Mouse (Mus musculus) hindbrain, embryonic 12.5 days (tissue): Measurements from ENCODE around the gene Glo1. TPM values are rescaled to one million over a fixed set of nuclear protein-coding genes. Genes with fewer than 3 reads are reported as not detected.

Experiments used
- ATAC-seq: fragments of 200-750 bp; cut with Nextera tagmentation; 2 replicates; pipeline ENCODE4 v1.8.0; 2017; ENCODE audit warnings: moderate TSS enrichment; ENCODE audit not compliant: low FRiP score
- H3K27ac ChIP-seq: fragments of 300-500 bp; sonication (generic); 2 replicates; pipeline ENCODE4 v1.5.1; 2016; ENCODE audit warnings: mild to moderate bottlenecking
- H3K27me3 ChIP-seq: fragments of 300-500 bp; sonication (generic); 2 replicates; pipeline ENCODE4 v1.6.1; 2016; ENCODE audit warnings: mild to moderate bottlenecking
- H3K36me3 ChIP-seq: fragments of 300-500 bp; sonication (generic); 2 replicates; pipeline ENCODE4 v1.6.1; 2016; ENCODE audit warnings: mild to moderate bottlenecking
- H3K4me1 ChIP-seq: fragments of 300-500 bp; sonication (generic); 2 replicates; pipeline ENCODE4 v1.6.1; 2016
- H3K4me2 ChIP-seq: fragments of 300-500 bp; sonication (generic); replicated peaks from 2 replicates; pipeline ENCODE4 v1.6.1; 2016; ENCODE audit warnings: mild to moderate bottlenecking
- H3K4me3 ChIP-seq: fragments of 300-500 bp; sonication (generic); 2 replicates; pipeline ENCODE4 v1.5.1; 2016; ENCODE audit warnings: mild to moderate bottlenecking
- H3K9ac ChIP-seq: fragments of 300-500 bp; sonication (generic); 2 replicates; pipeline ENCODE4 v1.6.1; 2016; ENCODE audit warnings: mild to moderate bottlenecking, moderate library complexity
- H3K9me3 ChIP-seq: fragments of 300-500 bp; sonication (generic); replicated peaks from 2 replicates; pipeline ENCODE4 v1.6.1; 2016; ENCODE audit warnings: mild to moderate bottlenecking
- WGBS: fragments of 180-500 bp; shearing (Covaris S2); methylation state at CpG from one replicate; pipeline ENCODE4 v1.1.7; 2016; 5-methylcytosine and 5-hydroxymethylcytosine counted together
- polyA plus RNA-seq: library from polyadenylated mRNA; unstranded; fragments of >200 nt; fragmentation: Nextera tagmentation; extraction: Ambion mirVana; gene quantifications from 2 replicates; pipeline ENCODE4 v1.2.1, GENCODE M21; 2016

Gene Glo1
- polyA plus RNA-seq, 1 experiment from 2014 or later: 186 TPM

- no peak for ATAC-seq
- 28% methylated on average over 18 of the region's 18 CpGs for WGBS
- H3K27ac ChIP-seq: peak overlapping the region; percentile 72; the same call in 1 of the 2 replicates
Measured at GRCm38 (mm10) chr17:30611221-30612074, 15.2 kb downstream of the Glo1 start.

DNA sequence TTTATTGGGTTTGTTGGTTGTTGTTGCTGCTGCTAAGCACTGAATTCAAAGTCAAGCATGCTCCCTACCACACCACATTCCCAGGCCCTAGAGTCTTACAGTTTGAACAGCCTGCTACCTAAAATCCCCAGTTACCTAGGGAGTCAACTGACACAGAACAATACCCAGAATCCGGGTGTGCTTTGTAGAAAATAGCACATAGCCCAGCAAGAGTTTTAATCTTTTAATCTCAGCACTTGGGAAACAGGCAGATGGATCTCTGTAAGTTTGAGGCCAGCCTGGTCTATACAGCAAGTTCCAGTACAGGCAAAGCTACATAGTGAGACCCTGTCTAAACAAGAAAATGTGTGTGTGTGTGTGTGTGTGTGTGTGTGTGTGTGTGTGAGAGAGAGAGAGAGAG, 15.9 kb downstream of the Glo1 start:
- ATAC-seq: no peak
- peaks cover 29% of the 10 kb centered on the region for H3K4me1 ChIP-seq
- no peaks in the 10 kb centered on the region for H3K9me3 ChIP-seq
- no peak overlapping the region for H3K27ac ChIP-seq
- H3K9ac ChIP-seq: no peak overlapping the region
- no peaks in the 10 kb centered on the region for H3K36me3 ChIP-seq
- H3K27me3 ChIP-seq: no peaks in the 10 kb centered on the region
- no peak overlapping the region for H3K4me3 ChIP-seq
- 85% methylated on average over 1 of the region's 1 CpGs for WGBS
- H3K4me2 ChIP-seq: 0 out of 2 replicates have a peak overlapping the region, but pooled peaks have one; percentile 63

More at GRCm38 (mm10) chr17:30611221-30612074, 15.2 kb downstream of the Glo1 start:
- H3K27me3 ChIP-seq: no peaks in the 10 kb centered on the region
- H3K4me1 ChIP-seq: peaks cover 26% of the 10 kb centered on the region
- H3K9me3 ChIP-seq: no peaks in the 10 kb centered on the region
- peak overlapping the region; percentile 66 for H3K9ac ChIP-seq
- no peaks in the 10 kb centered on the region for H3K36me3 ChIP-seq
- peak overlapping the region; percentile 63 for H3K4me2 ChIP-seq
- H3K4me3 ChIP-seq: peak overlapping the region; percentile 50

GRCm38 (mm10) chr17:30609980-30610307, 16.7 kb downstream of the Glo1 start:
- Histone ChIP-seq H3K27me3 (no peaks in the 10 kb centered on the region), H3K4me3 (no peak overlapping the region)

GRCm38 (mm10) chr17:30609305-30609979, 17.2 kb downstream of the Glo1 start:
- Histone ChIP-seq H3K4me1 (peaks cover 29% of the 10 kb centered on the region), H3K36me3 (no peaks in the 10 kb centered on the region), H3K27me3 (no peaks in the 10 kb centered on the region), H3K4me2 (no peak overlapping the region), H3K27ac (no peak overlapping the region), H3K9ac (no peak overlapping the region), H3K4me3 (no peak overlapping the region), H3K9me3 (no peaks in the 10 kb centered on the region)
- WGBS: 91% methylated on average over 16 of the region's 16 CpGs
- no peak for ATAC-seq

More at GRCm38 (mm10) chr17:30609980-30610307, 16.7 kb downstream of the Glo1 start:
- no peak overlapping the region for H3K4me2 ChIP-seq
- H3K9me3 ChIP-seq: no peaks in the 10 kb centered on the region
- H3K27ac ChIP-seq: no peak overlapping the region
- H3K9ac ChIP-seq: no peak overlapping the region
- 98% methylated on average over 5 of the region's 5 CpGs for WGBS
- H3K36me3 ChIP-seq: no peaks in the 10 kb centered on the region
- peaks cover 29% of the 10 kb centered on the region for H3K4me1 ChIP-seq
- no peak for ATAC-seq

- ATAC-seq: no peak
- H3K9me3 ChIP-seq: no peaks in the 10 kb centered on the region
- H3K4me3 ChIP-seq: no peak overlapping the region
- H3K9ac ChIP-seq: no peak overlapping the region
- 58% methylated on average over 8 of the region's 8 CpGs for WGBS
- H3K27ac ChIP-seq: 0 out of 2 replicates have a peak overlapping the region, but pooled peaks have one; percentile 0
- H3K27me3 ChIP-seq: no peaks in the 10 kb centered on the region
- no peak overlapping the region for H3K4me2 ChIP-seq
- H3K4me1 ChIP-seq: peaks cover 29% of the 10 kb centered on the region
- peaks cover 4% of the 10 kb centered on the region; the same call in 1 of the 2 replicates for H3K36me3 ChIP-seq
Measured at GRCm38 (mm10) chr17:30607909-30608495, 18.7 kb downstream of the Glo1 start.

DNA sequence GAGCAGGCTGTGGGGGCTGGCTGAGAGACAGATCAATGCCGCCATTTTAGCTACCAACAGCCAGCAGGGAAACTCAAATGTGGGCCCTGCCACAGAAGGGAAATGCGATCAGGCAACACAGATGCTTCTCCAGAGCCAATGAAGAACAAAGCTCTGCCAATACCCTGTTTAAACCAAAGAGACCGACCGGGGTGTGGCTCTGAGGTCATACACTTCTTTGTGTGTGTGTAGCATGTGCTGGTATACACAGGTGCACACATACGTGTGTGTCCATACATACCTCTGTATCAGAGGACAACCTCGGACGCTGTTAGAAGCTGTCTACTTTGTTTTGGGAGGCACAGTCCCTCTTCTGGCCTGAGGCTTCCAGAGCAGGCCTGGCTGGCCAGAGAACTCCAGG, 19.3 kb downstream of the Glo1 start:
- Histone ChIP-seq H3K36me3 (peaks cover 10% of the 10 kb centered on the region), H3K4me1 (peaks cover 29% of the 10 kb centered on the region), H3K27ac (no peak overlapping the region), H3K4me2 (no peak overlapping the region), H3K9ac (no peak overlapping the region), H3K9me3 (no peaks in the 10 kb centered on the region), H3K4me3 (no peak overlapping the region), H3K27me3 (no peaks in the 10 kb centered on the region)
- ATAC-seq: no peak
- WGBS: 87% methylated on average over 7 of the region's 7 CpGs

- Histone ChIP-seq H3K27me3 (no peaks in the 10 kb centered on the region), H3K4me1 (peaks cover 26% of the 10 kb centered on the region), H3K4me2 (no peak overlapping the region), H3K36me3 (peaks cover 16% of the 10 kb centered on the region), H3K4me3 (no peak overlapping the region), H3K9me3 (no peaks in the 10 kb centered on the region), H3K9ac (no peak overlapping the region), H3K27ac (no peak overlapping the region)
- 95% methylated on average over 8 of the region's 8 CpGs for WGBS
- no peak for ATAC-seq
Measured at GRCm38 (mm10) chr17:30606634-30607081, 20.0 kb downstream of the Glo1 start.

GRCm38 (mm10) chr17:30606206-30606605, 20.5 kb downstream of the Glo1 start:
- Histone ChIP-seq H3K36me3 (peaks cover 16% of the 10 kb centered on the region), H3K4me2 (no peak overlapping the region), H3K4me3 (no peak overlapping the region), H3K9ac (no peak overlapping the region), H3K4me1 (peaks cover 22% of the 10 kb centered on the region), H3K27ac (no peak overlapping the region), H3K27me3 (no peaks in the 10 kb centered on the region), H3K9me3 (no peaks in the 10 kb centered on the region)
- WGBS: 88% methylated on average over 11 of the region's 11 CpGs
- ATAC-seq: no peak

DNA sequence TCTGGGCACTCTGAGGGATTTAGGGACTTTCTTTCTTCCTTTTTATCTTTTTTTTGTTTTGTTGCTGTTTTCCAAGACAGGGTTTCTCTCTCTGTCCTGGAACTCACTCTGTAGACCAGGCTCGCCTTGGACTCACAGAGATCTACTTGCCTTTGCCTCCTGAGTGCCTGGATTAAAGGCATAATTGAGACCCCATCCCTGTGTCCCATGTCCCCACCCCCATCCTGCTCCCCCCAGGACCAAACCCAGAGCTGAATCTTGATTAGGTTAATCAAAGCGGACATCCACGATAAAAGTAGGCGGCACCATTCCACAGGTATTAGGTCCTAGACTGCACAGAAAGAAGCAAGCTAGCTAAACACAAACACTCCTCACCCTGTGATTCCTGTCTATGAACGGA, 21.7 kb downstream of the Glo1 start:
- Histone ChIP-seq H3K27me3 (no peaks in the 10 kb centered on the region), H3K9ac (no peak overlapping the region), H3K9me3 (no peaks in the 10 kb centered on the region), H3K4me3 (no peak overlapping the region), H3K4me1 (peaks cover 16% of the 10 kb centered on the region), H3K4me2 (no peak overlapping the region), H3K27ac (no peak overlapping the region), H3K36me3 (peaks cover 17% of the 10 kb centered on the region)
- WGBS: 86% methylated on average over 5 of the region's 5 CpGs
- ATAC-seq: no peak

DNA sequence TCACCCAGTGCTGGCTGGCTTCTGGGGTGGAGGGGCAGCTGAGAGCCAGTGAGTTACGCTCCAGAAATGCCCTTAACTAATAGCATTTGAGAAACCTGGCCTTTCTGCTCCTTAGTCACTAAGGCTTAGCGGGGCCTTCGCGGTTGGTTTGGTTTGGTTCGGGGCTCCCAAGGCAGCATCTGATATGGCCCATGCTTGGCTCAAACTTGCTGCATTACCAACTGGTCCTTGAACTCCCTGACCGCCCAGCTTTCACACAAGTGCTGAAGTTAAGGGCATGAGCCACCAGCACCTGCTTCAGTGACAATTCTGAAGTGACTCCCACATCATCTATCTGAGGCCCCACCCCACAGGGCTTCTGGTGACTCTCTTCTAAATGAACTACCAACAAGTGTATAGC, 22.4 kb downstream of the Glo1 start:
- H3K36me3 ChIP-seq: peaks cover 21% of the 10 kb centered on the region
- no peaks in the 10 kb centered on the region for H3K9me3 ChIP-seq
- H3K4me3 ChIP-seq: no peak overlapping the region
- H3K27ac ChIP-seq: no peak overlapping the region
- no peak overlapping the region for H3K9ac ChIP-seq
- peaks cover 15% of the 10 kb centered on the region for H3K4me1 ChIP-seq
- no peak overlapping the region for H3K4me2 ChIP-seq
- H3K27me3 ChIP-seq: no peaks in the 10 kb centered on the region
- WGBS: 93% methylated on average over 6 of the region's 6 CpGs
- ATAC-seq: no peak

DNA sequence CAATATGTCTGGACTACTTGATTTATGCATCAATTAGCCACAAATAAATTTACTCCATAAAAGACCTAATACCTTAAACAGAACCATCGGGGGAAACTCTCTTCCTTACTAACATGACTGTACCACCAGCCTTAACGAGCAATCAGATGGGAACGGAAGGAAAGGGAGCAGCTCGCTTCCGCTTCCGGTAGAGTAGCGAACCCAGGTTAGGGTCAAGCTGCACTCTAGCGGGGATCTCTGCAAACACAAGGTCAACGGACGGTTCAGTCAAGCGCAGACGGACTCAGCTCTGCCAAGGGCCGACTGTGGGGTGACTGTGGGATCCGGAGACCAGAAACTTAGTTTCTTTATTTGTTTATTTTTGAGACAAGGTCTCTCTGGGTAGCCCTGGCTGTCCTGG, 24.5 kb downstream of the Glo1 start:
- no peaks in the 10 kb centered on the region for H3K9me3 ChIP-seq
- H3K36me3 ChIP-seq: peaks cover 40% of the 10 kb centered on the region
- H3K4me1 ChIP-seq: peaks cover 5% of the 10 kb centered on the region; the same call in 1 of the 2 replicates
- WGBS: 96% methylated on average over 14 of the region's 14 CpGs
- no peak for ATAC-seq
- H3K4me2 ChIP-seq: no peak overlapping the region
- no peaks in the 10 kb centered on the region for H3K27me3 ChIP-seq
- H3K4me3 ChIP-seq: no peak overlapping the region
- H3K27ac ChIP-seq: no peak overlapping the region
- H3K9ac ChIP-seq: no peak overlapping the region

DNA sequence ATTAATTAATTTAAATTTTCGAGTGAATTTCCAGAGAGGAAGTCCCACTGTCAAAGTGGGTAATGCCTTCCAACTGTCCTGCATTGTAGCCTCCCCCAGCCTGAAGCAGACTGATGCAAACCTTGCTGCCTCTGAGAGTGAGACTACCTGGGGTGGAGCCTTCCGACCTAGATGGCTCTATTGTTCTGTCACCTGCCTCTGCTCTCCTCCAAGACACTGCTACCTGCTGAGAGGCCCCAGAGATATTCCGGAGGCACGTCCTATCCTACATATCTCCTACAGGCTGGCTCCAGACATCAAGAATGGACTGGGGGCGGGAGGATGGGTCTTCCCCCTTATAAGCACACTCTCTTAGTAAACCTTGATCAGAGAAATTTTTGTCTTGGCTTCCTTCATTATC, 28.4 kb downstream of the Glo1 start:
- no peak overlapping the region for H3K4me3 ChIP-seq
- H3K4me2 ChIP-seq: no peak overlapping the region
- 0 out of 2 replicates have a peak, but pooled peaks cover 3% of the 10 kb centered on the region for H3K9me3 ChIP-seq
- 82% methylated on average over 5 of the region's 5 CpGs for WGBS
- H3K36me3 ChIP-seq: peaks cover 43% of the 10 kb centered on the region
- H3K27me3 ChIP-seq: no peaks in the 10 kb centered on the region
- H3K27ac ChIP-seq: no peak overlapping the region
- peaks cover 5% of the 10 kb centered on the region; the same call in 1 of the 2 replicates for H3K4me1 ChIP-seq
- H3K9ac ChIP-seq: no peak overlapping the region
- ATAC-seq: no peak
